Mouse (Mus musculus) cerebellum, adult 8-10 months (tissue): ENCODE measurements around the gene Dph5.
"Not testable (repeated sequence)": the region's sequence is repeated elsewhere in the genome, so short reads cannot be mapped to it uniquely, and the experiment has no call there.

Source experiments
- DNase-seq: peaks from one replicate; pipeline ENCODE4 v3.0.0; 2022

Dph5 gene

GRCm38 (mm10) chr3:115893166-115893565 is 5.5 kb downstream of the Dph5 start:
- no peak for DNase-seq

DNA sequence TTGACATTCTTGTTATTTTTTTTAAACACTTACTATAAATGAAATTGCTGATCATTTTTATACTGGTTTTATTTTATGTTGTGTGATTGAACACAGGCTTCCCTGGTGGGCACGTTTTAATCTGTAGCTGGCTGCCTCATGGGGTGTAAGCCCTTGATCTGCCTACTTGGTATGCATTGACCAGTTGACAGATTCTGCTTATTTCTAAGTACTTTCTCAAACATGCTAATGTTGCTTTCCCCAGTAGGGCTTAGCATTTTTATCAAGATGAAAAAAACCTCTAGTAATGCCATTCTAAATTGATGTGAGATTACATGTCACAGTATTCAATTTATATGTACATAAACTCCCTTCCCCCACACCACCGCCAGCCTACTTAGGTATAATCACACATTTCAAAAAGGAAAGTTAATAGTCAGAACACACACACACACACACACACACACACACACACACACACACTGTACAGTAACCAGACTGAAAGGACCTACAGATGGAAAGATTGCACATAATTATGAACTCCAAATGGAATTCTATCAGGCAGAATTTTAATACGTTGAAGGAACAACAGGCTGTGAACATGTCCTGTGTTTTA is 10.8 kb downstream of the Dph5 start:
- DNase-seq, result no peak

- DNase-seq, result no peak
These were observed 14.8 kb downstream of the Dph5 start for GRCm38 (mm10) chr3:115902301-115902956.

- no peak for DNase-seq
These were observed 17.4 kb downstream of the Dph5 start for GRCm38 (mm10) chr3:115905067-115905466.

DNA sequence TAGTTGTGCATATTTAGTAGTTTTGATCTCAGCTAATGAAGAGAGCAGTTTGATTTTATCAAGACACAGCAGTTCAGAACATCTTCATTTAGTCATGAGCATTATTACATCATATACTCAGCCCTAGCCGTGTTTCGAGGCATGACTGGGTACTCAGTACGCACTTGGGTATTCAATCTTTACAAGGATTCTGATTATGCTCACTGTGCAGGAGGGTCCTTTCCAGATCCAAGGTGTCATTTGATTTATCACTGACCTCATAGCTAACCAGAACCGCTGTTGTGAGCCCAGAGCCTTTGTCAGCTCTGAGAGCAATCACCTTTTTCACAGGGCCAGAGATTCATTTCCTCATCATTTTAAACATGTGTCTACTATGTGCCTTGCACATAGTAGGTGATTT is 17.9 kb downstream of the Dph5 start:
- no peak for DNase-seq

- DNase-seq, result not testable (repeated sequence)
These were observed 19.8 kb downstream of the Dph5 start for GRCm38 (mm10) chr3:115907406-115907805.

DNA sequence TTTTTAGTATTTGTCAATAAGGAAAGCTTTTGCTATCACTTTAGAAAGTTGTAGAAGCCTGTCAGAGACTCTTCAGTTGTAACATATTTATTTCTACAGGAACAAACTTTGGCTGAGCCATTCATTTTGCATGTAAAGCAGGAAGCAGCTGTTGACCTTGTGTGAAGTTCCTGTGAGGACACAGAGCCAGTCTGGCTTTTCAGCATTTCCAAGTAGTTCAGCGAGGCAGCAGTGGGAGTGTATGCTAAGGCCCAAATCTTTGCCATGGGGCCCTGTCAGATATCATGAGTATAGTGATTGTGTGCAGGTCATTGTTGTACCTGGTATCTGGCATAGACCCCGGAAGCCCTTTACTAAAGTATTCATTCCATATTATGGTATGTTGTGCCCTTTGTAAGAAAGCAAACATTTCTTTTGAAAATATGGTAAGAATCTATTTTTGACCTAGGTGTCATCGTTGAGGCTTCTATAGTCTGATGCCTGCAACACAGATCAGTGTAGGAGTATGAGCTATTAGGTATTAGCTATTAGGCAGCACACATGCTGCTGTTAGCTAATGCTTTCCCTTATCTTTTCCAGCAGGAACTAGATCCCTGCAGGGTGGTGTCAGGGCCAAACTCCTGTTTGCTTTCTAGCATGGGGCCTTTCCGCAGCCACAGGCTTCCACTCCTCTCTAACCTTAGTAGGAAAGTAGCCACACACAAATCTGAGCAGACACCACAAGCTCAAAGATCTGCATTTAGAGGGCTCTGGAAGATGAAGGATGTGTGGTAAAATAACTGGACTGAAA is 37.0 kb downstream of the Dph5 start:
- no peak for DNase-seq

DNA sequence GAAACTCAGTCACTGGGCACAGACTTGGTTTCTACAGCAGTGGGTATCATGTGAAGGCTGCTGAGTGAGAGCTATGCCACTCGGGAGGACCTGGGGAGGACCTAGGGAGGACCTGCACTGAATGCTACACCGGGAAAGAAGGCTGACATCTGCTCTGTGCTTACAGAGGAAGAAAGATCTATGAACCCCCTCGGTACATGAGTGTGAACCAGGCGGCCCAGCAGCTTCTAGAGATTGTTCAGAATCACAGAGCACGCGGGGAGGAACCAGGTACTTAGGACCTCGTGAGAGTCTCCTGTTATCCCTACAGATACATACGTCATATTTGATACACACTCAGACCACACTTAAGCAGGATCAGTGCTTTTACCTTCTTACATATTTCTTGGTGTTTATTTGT is 38.9 kb downstream of the Dph5 start:
- DNase-seq, result no peak

GRCm38 (mm10) chr3:115931701-115932100 is 44.1 kb downstream of the Dph5 start:
- no peak for DNase-seq

- DNase-seq, result no peak
These were observed 45.9 kb downstream of the Dph5 start for GRCm38 (mm10) chr3:115933293-115934186.

DNA sequence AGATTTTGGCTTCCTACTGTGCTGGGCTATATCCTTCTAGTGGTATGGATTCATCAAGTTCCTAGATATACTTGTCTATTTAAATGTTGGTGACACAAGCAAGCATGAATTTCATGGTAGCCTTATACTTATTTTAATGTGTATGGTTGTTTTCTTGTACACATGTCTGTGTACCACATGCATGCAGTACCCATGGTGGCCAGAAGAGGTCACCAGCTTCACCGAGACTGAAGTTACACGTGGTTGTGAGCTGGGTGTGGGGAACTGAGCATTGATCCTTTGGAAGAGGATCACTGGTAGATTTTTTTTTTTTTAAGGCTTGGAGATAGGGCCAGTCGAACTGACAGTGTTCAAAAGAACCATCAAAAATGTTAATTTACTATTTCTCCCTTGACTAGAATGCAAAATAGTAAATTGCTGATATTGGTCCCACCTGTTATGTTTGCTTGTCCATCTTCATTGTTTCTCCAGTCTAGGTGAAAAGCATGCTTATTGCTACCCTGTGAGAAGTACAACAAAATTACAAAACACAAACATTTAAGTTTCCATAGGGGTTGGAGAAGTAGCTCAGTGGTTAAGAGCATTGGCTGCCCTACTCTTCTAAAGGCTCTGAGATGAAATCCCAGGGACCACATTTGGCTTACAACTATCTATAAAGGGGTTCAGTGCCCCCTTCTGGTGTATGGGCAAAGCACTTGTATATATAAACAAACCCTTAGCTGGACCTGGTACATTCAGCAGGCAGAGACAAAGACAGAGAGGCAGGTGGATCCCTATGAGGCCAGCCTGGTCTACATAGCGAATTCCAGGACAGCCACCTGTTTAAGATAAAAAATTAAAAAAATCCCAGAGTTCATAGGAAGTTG is 49.3 kb downstream of the Dph5 start:
- peak; percentile 23 for DNase-seq

DNA sequence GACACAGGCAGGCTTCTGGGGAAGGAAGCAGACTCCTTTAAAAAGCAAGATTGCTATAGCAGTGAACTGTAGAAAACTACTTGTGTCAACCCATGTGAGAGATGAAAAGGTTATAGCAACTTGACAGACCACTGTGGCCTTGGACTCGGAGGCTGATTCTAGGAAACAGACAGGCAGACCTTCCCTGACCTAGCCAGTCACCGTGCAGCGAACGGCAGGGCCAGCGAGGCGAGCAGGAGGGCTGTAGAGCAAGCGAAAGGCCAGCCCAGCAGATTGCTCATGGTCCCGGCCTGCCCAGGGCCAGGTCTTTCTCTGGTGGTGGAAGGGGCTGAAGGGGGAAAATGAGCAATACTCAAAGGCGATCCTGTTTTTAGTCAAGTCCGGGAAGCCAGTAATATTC is 50.2 kb downstream of the Dph5 start:
- DNase-seq, result no peak

DNA sequence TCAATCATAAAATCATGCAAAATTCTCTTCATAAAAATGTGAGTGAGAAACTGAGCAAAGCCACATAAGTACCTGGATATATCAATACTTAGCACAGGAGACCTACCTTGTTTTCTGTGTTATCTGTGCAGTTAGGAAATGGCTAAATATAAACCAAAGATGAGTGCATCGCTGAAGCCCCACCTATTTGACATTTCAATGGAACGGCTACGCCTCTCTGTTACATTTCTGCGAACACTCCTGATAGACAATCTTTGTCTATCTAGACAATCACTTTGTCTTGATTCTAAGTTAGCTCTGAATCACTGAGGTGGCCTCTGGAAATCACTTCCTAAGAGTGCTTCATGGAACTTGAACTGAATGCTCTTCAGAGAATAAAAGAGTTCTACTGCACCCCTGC is 52.9 kb downstream of the Dph5 start:
- no peak for DNase-seq

- no peak for DNase-seq
These were observed 53.8 kb downstream of the Dph5 start for GRCm38 (mm10) chr3:115941464-115941863.

GRCm38 (mm10) chr3:115944376-115944775 is 56.7 kb downstream of the Dph5 start:
- DNase-seq, result no peak

DNA sequence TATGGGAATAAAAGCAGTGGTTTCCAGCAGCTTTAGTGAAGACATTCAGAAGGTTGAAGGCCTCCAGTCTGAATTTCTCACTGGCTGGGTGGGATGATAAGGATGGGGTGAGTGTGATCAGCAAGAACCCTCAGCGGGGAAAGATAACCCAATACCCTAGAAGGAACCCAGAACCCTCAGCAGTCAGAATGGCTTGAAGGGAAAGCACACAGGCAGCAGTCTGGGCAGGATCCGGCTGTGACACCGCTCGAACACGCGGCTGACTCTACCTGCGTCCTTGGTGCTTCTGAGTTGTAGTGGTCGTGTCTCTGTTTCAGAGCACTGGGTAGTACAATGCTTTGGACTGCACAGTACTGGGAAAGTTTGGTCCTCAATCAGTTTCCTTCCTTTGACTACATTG is 58.6 kb downstream of the Dph5 start:
- DNase-seq, result no peak

- DNase-seq, result no peak
These were observed 61.7 kb downstream of the Dph5 start for GRCm38 (mm10) chr3:115949220-115949920.

- no peak for DNase-seq
These were observed 62.6 kb downstream of the Dph5 start for GRCm38 (mm10) chr3:115949921-115950877.

DNA sequence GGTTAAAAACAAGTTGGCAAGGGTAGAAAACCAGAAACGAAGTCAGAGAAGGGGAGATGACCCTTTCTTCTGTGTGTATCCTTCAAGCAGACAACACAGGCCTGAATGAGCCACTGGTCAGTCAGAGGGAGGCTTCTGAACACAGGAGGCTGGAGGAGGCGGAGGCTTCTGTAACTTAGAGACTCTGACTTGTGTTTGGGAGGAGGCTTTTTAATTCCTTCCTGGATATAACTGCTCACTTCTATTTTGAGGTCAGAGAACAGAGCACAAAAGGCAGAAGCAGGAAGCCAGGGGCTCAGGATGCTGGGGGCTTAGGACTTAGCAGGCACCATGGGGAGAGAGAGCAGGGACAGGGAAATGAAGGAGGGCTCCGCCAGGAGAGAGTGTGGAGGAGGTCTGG is 63.6 kb downstream of the Dph5 start:
- DNase-seq, result no peak

DNA sequence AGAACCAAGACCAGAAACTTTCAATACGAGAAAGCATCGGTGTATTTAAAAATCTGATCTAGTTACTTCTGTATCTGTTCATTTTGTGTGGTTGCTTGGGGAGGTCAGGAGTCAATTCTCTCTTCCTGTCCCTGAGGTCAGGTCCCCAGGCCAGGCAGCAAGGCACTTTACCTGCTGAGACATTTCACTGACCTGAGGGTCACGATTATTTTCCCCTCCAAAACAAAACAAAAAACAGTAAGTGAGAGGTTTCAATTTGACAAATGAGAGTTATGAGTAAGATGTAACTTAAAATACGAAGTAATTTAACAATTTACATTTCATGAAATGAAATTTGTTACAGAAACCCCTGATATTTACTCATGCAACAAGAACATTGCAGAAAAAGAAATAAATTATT is 64.7 kb downstream of the Dph5 start:
- no peak for DNase-seq
